Mouse (Mus musculus): ENCODE data around the gene Polr2e.

- TF ChIP-seq MAFK (IDR thresholded peaks at IDR 0.05; ENCODE audit: insufficient replicate concordance, low read length) (no peak), UBTF (IDR thresholded peaks at IDR 0.05; ENCODE audit: low read depth, low read length) (no peak), NRF1 (IDR thresholded peaks at IDR 0.05; ENCODE audit: low read depth, low read length) (no peak), MYC (IDR thresholded peaks at IDR 0.05; ENCODE audit: low read depth, low read length) (no peak), EP300 (IDR thresholded peaks at IDR 0.05; ENCODE audit: low read length) (no peak)
Observed at GRCm38 (mm10) chr10:80055891-80056290, 16.3 kb upstream of the Polr2e start.
